Comparison of ENCODE assay signal across 17 mouse cellular contexts in the genomic region with DNA sequence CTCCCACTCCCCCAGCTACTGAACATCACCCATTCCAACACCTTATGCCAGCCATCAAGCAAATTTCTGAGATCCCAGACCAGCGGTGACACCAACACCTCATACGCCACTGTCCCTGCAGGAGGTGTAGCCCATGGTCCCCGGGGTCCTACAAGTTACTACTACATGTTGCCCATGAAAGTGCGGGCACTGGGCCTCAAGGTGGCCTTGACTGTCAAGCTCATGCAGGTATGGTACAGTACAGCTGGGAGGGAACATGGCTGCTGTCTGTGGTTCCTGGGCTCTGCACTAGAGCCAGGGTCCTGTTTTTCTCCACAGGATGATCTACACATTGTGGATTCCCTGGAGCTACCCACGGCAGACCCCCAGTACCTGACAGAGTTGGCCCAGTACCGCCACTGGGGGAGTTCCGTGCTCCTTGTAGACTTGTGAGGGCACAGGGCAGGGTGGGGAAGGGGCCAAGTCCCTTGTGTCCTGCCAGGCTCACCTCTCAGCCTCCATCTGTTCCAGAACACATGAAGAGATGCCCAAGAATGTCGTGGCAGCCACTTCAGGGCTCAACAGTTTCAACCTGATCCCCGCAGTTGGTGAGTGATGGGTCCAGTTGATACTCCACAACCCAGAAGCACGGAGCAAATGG. TPM values are rescaled to one million over a fixed set of nuclear protein-coding genes. Genes with fewer than 3 reads are reported as not detected.
"Had no signal": no experiment of that assay in that cellular context is flagged by ENCODE, and none has a peak within 500 bp of the region (broad histone marks: within the 10 kb centered on the region; RNA-seq: fewer than 3 reads in every experiment).

No protein-coding gene starts in this region.

- H3K27me3 ChIP-seq: stomach, embryonic 15.5 days had no signal

- DNase-seq: retina, postnatal 1 day; right cerebral cortex, adult 18-20 months; right cerebral cortex, postnatal 14 days; right cerebral cortex, postnatal 25 days; right cerebral cortex, postnatal 4 days; spleen, adult 18-20 months; thymus, adult 18-20 months; thymus, adult 2 months; thymus, postnatal 14 days; thymus, postnatal 25 days; thymus, postnatal 36 days; thymus, postnatal 4 days had no signal

- H3K4me3 ChIP-seq: neural tube, embryonic 12.5 days; neural tube, embryonic 13.5 days; stomach, embryonic 15.5 days had no signal

- H3K9ac ChIP-seq: neural tube, embryonic 12.5 days; neural tube, embryonic 13.5 days; stomach, embryonic 15.5 days had no signal

- H3K27ac ChIP-seq: neural tube, embryonic 12.5 days; neural tube, embryonic 13.5 days; stomach, embryonic 15.5 days; stomach, postnatal 0 days had no signal

- H3K9me3 ChIP-seq: neural tube, embryonic 12.5 days; neural tube, embryonic 13.5 days; stomach, embryonic 15.5 days had no signal

- H3K4me2 ChIP-seq: neural tube, embryonic 12.5 days; neural tube, embryonic 13.5 days; stomach, embryonic 15.5 days had no signal

RNA-seq across cellular contexts. Expression of a gene that starts 24.4 kb away (rescaled TPM):
- polyA plus RNA-seq: stomach, embryonic 14.5 days had no signal
